Mouse (Mus musculus): Measurements from ENCODE around the gene Fgfr2.

The Fgfr2 gene

DNA sequence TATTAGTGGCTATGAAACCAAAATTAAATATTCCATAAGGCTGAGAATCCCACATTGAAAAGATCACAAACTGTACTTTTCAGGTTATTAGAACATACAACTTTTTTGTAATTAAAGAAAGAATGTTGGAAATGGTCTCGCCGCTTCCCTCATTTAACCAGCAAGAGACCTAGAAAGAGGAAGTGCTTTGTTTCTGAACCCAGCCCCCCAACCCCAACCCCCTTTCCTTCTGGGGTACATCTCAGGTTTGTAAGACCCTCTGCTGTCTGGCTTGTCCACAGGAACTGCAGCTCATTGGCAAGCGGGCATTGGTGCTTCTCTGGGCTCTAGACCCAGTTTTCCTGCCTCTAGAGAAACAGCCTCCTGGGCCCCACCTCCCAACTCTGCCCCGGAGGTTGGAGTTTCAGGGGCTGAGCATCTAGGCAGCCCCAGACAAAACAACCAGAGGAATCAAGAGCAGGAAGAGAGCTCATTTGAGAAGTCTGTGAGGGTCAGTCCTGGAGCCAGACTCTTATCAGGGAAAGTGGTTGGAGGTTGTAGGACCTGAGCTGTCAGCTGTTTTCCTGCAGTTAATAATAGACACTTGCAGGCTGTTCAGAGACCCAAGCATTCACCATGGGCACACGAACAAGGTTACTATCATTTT lies 2174.5 kb downstream of the Fgfr2 start:
- in situ Hi-C loops (cut with MboI, MseI): no loop called here

DNA sequence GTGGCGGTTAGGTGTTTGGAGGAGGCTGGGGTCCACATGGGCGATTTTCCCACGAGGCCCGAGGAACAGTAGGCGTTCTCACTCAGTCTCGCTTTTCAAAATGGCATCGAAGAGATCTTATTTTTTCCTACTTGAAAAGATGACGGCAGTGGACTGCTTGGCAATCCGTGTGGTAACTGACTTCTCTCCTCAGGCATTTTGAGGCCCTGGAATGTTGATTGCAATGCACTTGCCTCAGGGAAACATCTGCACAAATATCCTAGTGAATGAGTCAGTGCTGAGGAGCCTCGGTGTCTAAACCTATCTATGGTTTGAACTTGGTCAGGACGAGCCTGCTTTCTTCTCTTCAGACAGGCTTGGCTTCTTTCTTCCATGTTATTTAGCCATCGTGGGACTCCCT lies 2176.8 kb downstream of the Fgfr2 start:
- in situ Hi-C loops (cut with MboI, MseI): no loop called here

DNA sequence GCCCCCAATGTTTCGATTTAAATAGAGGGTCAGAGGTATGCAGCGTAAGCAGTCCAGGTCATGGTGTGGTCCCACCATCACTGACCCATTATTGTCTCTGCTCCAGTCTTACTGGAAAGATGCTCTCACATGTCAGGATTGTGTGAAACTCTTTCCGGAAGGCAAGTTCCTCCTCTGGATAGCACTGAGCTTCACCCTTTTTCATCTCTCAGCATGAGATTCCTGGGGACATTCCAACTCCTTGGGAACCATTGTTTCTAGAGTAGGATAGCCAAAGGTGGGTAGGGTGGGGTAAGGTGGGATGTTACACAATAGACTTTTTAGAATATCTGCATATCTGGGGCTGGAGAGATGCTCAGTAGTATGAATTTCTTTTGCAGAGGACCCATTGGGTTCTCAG lies 2177.4 kb downstream of the Fgfr2 start:
- in situ Hi-C loops (cut with MboI, MseI): no loop called here

DNA sequence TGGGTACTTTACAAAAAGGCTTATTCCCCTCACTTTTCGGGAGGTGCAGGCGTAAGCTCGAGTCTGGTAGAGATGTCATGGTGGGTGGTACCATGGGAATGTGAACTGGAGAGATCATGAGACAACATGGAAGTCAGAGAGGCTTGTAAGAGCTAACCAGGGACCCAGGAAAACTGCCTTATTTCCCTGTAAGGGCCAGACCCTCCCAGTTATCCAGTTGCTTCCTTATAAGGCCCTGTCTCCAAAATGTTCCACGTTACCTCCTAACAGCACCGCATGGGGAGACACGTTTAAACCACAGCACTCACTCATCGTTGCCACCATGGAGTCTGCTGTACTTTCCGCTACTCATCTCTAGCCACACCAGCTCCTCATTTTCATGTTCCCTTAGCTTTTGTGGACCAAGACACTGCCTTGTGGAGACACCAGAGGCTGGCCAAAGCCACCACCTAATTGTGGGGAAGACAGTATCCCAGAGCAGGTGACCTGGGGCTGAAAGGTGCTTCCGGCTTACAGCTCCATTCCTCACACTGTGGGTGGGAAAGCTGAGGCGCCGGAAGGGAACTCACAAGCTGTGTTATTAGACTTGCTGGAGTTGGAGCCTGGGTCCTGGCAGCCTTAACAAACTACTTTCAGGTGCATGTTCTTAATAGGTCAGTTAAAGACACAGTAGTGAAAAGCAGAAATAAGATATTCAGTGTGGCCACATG lies 2178.2 kb downstream of the Fgfr2 start:
- in situ Hi-C loops (cut with MboI, MseI): no loop called here

DNA sequence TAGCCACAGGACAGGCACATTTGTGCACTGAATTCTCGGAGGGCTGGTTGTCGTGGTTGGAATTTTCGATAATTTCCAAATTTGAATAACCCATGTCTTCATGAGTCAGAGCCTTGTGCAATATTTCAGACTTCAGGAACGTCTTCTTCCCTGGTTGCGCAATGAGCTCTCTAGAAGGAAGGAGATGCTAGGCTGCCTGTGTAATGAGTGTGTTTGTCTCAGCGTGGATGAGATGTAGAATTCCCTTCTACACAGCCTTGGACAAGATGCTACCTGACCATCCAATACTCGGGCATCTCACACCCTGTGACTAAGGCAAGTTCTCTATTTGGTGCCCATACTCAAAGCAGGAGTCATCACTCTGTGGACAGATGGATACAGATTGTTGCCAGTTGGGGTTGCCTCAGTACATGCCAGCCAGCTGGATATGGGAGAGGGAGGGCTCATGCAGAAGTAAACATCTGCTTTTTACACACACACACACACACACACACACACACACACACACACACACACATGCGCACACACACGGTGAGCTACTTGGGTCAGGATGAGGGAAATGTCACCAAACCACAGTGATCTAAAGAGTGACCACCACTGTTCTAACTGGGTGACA lies 2179.8 kb downstream of the Fgfr2 start:
- in situ Hi-C loops (cut with MboI, MseI): no loop called here

DNA sequence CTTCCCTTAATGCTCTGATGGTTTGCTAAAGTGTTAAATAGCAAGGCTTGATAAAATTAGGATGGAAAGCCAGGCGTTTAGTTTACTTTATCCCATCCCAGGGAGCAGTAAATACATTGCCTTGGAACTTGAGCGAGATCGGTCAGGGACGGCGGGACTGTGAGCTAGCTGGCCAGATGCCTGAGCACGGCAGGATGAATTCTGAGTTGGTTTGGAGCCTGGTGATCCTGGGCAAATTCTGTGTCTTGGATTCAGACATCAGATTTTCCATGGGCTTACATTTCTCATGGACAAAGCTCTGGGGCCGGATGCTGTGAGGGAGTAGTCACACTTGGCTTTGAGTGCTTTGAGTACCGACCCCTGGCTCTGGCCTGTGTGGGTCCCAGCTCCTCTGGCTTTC lies 2182.4 kb downstream of the Fgfr2 start:
- in situ Hi-C loops (cut with MboI, MseI): no loop called here

DNA sequence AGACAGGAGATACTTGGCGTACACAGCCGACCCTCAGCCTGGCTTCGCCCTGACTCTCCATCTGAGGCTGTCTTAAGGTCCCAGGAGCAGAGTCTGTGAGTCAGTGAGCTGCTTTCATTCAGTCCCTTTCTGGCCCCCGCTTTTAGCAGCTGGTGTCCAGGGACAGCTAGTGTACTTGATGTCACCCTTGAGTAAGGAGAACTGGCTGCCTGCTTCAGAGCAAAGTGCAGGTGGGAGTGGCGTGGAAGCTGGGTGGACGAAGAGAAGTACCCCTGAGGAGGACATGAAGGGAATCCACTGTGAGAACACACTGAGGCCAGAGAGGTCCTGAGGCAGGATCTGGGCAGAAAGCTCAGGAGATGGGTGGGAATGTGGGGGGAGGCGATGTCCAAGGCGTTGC lies 2184.3 kb downstream of the Fgfr2 start:
- in situ Hi-C loops (cut with MboI, MseI): no loop called here

DNA sequence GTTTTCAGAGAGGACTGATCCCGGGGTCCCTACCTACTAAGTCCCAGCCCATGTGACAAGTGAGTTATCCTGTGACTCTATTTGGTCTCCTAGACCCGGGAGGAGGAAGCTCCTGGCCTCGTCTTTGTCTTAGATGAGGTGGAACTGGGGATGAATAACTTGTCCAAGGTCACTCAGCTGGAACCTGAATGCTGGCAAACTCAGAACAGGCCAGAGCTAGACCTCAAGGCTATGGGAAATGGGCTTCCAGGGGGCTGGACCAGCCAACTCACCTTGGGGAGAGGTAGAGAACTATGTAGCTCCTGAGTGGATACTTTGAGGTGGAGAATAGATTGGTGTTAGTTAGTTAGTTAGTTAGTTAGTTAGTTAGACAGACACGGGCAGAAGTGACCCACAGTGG lies 2185.1 kb downstream of the Fgfr2 start:
- in situ Hi-C loops (cut with MboI, MseI): no loop called here

DNA sequence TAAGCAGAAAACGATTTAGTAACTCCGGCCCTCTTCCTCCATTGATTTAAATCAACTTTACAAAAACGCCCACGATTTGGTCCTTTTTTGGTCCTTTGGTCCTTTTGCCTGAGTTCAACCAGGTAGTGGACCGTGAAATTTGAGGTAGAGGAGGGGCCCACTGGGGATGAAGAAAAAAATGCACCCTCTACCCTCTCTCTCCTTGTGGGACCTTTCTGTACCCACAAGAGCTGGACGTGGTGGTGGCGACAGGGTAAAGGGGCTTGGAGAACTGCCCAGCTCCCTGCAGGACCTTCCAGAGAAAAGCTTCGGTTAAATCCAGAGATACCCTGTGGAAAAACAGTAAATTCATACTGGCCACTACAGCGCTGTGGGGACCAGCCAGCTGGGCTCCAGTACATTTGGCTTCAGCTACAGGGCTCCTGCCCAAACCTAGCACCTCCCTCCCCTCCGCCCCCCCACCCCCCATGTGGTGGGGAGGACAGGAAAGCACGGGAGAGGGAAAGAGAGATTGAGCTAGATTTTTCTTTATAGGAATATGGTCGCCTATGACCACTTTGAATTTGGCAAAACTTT lies 2185.8 kb downstream of the Fgfr2 start:
- in situ Hi-C loops (cut with MboI, MseI): no loop called here

DNA sequence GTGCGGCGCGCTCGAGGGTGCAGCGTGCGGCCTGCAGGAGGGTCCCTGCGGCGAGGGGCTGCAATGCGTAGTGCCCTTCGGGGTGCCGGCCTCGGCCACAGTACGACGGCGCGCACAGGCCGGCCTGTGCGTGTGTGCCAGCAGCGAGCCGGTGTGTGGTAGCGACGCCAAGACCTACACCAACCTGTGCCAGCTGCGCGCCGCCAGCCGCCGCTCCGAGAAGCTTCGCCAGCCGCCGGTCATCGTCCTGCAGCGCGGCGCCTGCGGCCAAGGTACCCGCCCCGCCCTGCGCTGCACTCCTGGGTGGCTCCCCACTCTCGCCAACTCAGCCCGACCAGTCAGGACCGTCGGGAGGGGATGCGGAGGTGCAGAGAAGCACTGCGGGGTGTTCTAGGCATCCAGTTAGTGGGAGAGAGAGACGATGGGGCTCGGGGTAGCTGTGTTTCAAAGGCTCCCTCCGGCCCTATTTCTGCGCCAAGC lies 2186.6 kb downstream of the Fgfr2 start:
- in situ Hi-C loops (cut with MboI, MseI): no loop called here

DNA sequence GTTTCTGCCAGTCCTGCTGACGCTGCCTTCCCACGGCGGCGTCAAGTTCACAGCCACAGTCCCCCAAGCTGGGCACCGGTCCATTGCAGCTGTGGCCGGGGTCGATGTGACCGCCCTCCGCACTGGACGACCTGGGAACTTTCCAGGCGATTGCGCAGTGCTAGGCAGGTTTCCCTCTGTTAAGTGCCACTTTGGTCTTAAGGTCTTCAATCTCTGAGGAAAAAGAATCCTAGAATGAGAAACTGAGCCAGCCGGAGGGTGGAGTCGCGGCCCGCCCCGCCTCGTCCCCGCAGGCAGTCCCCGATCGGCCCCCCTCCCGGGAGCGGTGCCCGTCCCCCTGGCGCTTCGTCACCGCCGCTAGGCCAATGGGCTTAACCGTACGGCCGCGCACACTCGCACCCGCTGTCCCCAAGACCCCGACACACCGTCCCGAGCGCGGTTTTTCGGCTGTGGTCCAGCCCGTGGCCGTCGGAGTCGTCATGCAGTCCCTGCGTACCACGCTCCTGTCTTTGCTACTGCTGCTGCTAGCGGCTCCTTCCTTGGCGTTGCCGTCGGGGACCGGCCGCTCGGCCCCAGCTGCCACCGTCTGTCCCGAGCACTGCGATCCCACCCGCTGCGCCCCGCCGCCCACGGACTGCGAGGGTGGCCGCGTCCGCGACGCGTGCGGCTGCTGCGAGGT lies 2187.2 kb downstream of the Fgfr2 start, which contains the start of gene Htra1:
Htra1 (plus strand) TSS at position 319 of the 679 bp plus-strand sequence.
- in situ Hi-C loops (cut with MboI, MseI): no loop called here

DNA sequence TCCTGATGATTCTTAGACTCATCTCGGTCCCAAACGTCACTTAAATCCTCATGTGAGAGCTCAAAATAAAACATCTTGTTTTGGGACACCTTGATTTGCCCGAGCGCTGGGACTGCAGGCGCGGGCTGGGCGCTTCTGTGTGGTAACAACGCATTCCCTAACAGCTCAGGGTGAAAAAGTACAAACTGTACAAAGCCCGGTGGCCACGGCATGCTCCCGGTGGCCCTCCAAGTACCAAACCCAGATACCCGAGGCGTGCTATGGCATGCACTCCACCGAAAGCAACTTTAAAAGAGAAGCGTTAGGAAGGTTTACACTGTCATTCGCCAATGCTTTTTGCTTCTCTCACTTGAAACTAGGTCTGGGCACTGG lies 2187.7 kb downstream of the Fgfr2 start:
- in situ Hi-C loops (cut with MboI, MseI): no loop called here

DNA sequence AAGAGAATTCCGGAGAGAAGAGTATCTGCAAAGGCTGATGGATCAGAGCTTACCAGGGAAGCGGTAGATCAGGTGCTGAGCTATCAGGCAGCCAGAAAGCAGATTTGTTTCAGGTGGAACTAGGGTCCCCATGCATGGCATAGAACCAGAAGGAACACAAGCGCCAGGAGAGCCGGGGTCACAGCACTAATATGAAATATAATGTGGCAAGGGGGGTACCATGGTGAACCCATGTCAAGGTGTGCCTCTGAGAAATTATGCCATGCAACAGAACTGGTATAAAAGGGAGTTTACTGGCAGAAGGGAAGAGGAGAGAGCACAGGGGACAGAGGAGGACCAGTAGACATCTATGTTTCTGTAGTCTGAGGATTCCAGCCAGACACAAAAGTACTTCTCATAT lies 2188.5 kb downstream of the Fgfr2 start:
- in situ Hi-C loops (cut with MboI, MseI): no loop called here

DNA sequence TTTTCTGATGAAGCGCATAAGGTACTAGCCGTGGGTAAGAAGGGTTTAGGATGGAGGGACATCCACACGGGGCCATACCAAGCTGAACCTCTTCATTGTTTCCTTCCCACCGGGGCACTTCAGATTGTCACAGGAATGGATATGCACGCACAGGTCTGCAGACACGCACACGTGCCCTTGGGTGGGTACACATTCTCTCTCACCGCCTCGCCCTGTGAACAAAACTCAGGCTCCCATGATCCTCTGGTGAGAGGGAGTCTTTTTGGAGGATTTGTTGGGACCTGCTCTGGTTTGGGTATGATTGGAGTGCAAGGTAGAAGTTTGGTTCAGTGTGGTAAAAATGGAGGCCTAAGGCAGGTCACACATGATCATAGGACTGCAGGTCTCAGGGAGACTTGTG lies 2190.2 kb downstream of the Fgfr2 start:
- in situ Hi-C loops (cut with MboI, MseI): no loop called here

DNA sequence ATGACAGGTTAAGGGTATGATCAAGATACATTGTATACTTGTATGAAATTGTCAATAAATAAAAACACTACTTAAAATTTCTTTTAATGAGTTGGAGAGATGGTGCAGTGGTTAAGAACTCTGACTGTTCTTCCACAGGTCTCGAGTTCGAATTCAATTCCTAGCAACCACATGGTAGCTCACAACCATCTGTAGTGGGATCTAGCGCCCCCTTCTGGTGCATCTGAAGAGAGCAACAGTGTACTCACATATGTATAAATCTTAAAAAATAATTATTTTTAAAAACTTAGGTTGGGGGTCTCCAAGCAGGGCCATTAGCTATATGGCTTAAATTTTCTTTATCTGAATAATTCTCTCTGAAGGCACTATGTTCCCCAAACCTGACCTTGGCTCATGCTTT lies 2192.7 kb downstream of the Fgfr2 start:
- in situ Hi-C loops (cut with MboI, MseI): no loop called here

DNA sequence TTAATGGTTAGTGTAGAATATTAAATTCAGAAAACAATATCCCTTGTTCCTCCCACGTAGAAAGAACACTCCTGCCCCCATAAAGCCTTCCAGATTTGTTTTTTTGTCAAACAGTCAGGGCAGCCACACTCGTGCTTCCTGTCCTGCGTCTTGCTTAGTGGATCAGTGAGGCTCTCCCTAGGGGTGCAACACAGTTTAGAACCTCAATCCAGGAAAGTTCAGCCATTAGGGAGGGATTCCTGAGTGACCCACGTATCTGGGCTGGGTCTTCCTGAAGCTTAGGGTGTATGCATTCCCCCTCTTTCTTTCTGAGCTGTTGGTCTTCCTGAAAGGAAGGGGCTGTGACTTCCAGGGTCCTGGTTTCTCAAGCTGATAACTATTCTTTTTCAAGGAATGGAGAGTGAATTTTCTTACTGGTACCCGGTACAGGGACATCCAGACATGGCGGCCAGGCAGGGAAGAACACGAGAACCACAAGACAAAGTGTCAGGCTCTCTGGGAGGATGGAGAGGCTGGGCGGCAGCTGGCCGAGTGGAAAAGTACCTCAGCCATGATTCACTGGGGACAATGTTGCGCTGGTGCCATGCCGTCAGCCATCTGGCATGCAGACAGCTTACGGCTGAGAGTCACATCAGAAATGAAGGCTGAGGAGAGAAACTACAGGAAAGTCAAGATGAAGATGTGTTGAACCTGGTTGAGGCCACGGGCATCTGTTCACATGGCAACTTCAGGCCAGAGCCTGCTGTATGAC lies 2200.0 kb downstream of the Fgfr2 start:
- in situ Hi-C loops (cut with MboI, MseI): no loop called here

DNA sequence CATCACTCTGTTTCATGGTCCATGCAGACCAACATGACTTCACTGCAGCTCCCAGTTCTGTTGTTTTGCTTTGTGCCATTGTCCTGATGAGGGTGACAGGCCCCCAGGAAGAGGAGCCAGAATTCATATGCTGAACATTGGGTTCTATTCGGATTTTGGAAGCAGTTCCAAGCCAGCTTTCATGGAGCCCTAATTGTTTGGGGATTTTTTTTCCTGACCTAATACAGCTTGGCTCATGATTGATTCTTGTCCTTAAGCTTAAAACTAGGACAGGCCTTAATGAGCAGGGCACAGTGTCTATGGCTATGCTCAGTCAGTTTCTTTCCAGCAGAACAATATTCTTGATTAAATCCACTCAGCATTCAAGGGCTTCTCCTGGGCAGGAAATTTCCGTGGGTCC lies 2204.9 kb downstream of the Fgfr2 start:
- in situ Hi-C loops (cut with MboI, MseI): no loop called here

DNA sequence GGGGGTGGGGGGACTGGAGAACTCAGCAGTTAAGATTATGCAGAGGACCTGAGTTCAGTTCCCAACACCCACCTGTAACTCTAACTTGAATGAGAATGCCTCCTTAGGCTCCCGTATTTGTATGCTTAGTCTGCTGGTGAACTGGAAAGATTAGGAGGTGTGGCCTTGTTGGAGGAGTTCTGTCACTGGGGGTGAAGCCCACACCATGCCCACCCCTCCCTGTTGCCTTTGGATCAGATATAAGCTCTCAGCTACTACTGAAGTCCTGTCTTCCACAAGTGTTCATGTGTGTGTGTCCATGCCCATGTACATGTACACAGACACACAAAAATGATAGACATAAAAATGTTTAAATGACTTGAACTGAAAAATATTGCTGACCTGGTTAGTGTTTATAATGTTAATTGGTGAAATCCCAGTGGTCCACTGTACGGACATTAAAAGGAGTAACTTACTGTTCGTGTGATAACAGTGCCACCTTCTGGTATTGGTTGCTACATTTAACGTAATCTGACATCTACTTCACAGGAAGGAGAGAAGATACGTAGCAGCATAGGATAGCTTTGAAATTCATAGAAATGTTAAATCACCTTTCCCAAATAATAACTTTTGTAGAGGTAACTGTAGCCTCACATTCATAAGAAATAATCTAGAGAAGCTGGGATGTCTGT lies 2208.3 kb downstream of the Fgfr2 start:
- in situ Hi-C loops (cut with MboI, MseI): loop anchor here (5.0 kb wide), 1 partner anchor 138 kb away; no protein-coding TSS in a partner anchor

DNA sequence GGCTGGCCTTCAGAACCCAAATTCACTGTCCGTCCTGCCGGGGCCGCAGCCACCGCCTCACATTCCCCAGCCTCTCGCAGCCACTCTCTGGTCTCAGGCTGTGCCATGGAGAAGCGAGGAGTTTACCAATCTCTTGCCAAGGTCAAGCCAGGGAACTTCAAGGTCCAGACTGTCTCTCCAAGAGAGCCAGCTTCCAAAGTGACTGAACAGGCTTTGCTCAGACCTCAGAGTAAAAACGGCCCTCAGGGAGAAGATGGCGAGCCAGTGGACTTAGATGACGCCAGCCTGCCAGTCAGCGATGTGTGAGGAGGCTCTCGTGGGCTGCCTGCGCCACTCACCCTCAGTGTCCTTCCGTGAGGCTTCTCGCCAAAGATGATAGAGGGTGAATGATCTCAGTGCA lies 2212.3 kb downstream of the Fgfr2 start:
- in situ Hi-C loops (cut with MboI, MseI): loop anchor here (5.0 kb wide), 1 partner anchor 134 kb away; no protein-coding TSS in a partner anchor

DNA sequence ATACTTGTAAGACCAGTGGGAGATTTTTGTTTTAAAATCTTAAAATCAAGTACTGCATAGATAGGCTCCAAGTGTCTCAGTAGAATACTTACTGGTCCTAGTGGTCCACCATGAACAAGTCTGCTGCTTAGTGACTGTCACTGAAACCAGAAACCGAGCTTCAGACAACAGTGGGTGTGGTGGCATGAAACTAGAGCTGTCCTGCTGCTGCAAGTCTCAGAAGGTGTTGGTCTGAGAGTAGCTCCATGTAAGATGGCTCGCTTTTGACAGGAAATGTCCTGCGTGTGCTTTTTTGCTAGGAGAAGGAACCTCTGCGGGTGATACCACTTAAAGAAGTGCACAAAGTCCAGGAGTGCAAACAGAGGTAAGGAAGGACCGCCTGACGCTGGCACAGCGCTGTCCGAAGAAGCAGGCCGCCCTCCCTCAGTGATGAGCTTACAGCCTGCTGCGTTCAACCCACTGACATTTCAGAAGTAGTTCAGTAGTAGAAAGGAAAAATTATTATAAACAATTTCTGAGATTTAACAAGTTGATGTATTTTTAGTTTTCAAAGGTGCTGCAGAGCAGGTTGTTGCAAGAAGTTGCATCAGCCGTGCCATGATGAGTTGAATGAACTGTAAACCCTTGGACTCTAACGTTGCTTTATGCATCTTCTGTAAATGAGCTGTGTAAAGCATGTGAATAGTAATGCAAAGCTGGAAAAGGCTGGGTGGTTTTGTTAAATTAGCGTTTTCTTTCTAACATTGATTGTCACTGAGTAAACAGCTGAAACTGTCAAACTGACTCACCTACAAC lies 2218.4 kb downstream of the Fgfr2 start:
- in situ Hi-C loops (cut with MboI, MseI): no loop called here
